Mouse (Mus musculus): ENCODE measurements at regions not wholly inside any gene's neighbourhood (a gene's known extent, or its start where the extent isn't known, plus 50 kb on each side); places are given as distances from the start of the nearest gene placed in this dataset.

GRCm38 (mm10) chr12:85527011-85527410, 53.3 kb downstream of the Fos start:
- TF ChIP-seq POLR2A (IDR thresholded peaks at IDR 0.05; ENCODE audit: borderline replicate concordance, extremely low read depth, insufficient read depth, insufficient read length, poor library complexity, severe bottlenecking) (no peak), CTCF (IDR thresholded peaks at IDR 0.05; ENCODE audit: borderline replicate concordance, extremely low read depth, insufficient read depth, insufficient read length) (no peak)
- no peak for DNase-seq (ENCODE audit: low read depth)

GRCm38 (mm10) chr12:85531638-85532037, 57.9 kb downstream of the Fos start:
- DNase-seq (ENCODE audit: low read depth), result no peak
- no peak for TF ChIP-seq POLR2A (IDR thresholded peaks at IDR 0.05; ENCODE audit: borderline replicate concordance, extremely low read depth, insufficient read depth, insufficient read length, poor library complexity, severe bottlenecking)
- 0 out of 2 replicates have a peak, but pooled peaks have one; percentile 5 for TF ChIP-seq CTCF (IDR thresholded peaks at IDR 0.05; ENCODE audit: borderline replicate concordance, extremely low read depth, insufficient read depth, insufficient read length)

GRCm38 (mm10) chr12:85532221-85532612, 58.5 kb downstream of the Fos start:
- no peak for DNase-seq (ENCODE audit: low read depth)

GRCm38 (mm10) chr12:85532613-85533460, 59.1 kb downstream of the Fos start:
- TF ChIP-seq POLR2A (IDR thresholded peaks at IDR 0.05; ENCODE audit: borderline replicate concordance, extremely low read depth, insufficient read depth, insufficient read length, poor library complexity, severe bottlenecking) (no peak), CTCF (IDR thresholded peaks at IDR 0.05; ENCODE audit: borderline replicate concordance, extremely low read depth, insufficient read depth, insufficient read length) (no peak)

More at GRCm38 (mm10) chr12:85532221-85532612, 58.5 kb downstream of the Fos start:
- TF ChIP-seq CTCF (IDR thresholded peaks at IDR 0.05; ENCODE audit: borderline replicate concordance, extremely low read depth, insufficient read depth, insufficient read length) (no peak), POLR2A (IDR thresholded peaks at IDR 0.05; ENCODE audit: borderline replicate concordance, extremely low read depth, insufficient read depth, insufficient read length, poor library complexity, severe bottlenecking) (no peak)

GRCm38 (mm10) chr12:85533603-85534002, 59.9 kb downstream of the Fos start:
- TF ChIP-seq POLR2A (IDR thresholded peaks at IDR 0.05; ENCODE audit: borderline replicate concordance, extremely low read depth, insufficient read depth, insufficient read length, poor library complexity, severe bottlenecking) (no peak), CTCF (IDR thresholded peaks at IDR 0.05; ENCODE audit: borderline replicate concordance, extremely low read depth, insufficient read depth, insufficient read length) (no peak)
- DNase-seq (ENCODE audit: low read depth), result no peak

More at GRCm38 (mm10) chr12:85532613-85533460, 59.1 kb downstream of the Fos start:
- DNase-seq (ENCODE audit: low read depth), result peak; percentile 51

GRCm38 (mm10) chr12:85539423-85539822, 59.4 kb upstream of the Jdp2 start:
- TF ChIP-seq CTCF (IDR thresholded peaks at IDR 0.05; ENCODE audit: borderline replicate concordance, extremely low read depth, insufficient read depth, insufficient read length), result peak; percentile 3; the same call in 1 of the 2 replicates
- TF ChIP-seq POLR2A (IDR thresholded peaks at IDR 0.05; ENCODE audit: borderline replicate concordance, extremely low read depth, insufficient read depth, insufficient read length, poor library complexity, severe bottlenecking), result no peak
- no peak for DNase-seq (ENCODE audit: low read depth)

- peak; percentile 79 for DNase-seq (ENCODE audit: low read depth)
Measured at GRCm38 (mm10) chr12:85541153-85541552, 57.7 kb upstream of the Jdp2 start.

GRCm38 (mm10) chr12:85542881-85543280, 55.9 kb upstream of the Jdp2 start:
- TF ChIP-seq CTCF (IDR thresholded peaks at IDR 0.05; ENCODE audit: borderline replicate concordance, extremely low read depth, insufficient read depth, insufficient read length) (no peak), POLR2A (IDR thresholded peaks at IDR 0.05; ENCODE audit: borderline replicate concordance, extremely low read depth, insufficient read depth, insufficient read length, poor library complexity, severe bottlenecking) (no peak)
- DNase-seq (ENCODE audit: low read depth), result no peak

More at GRCm38 (mm10) chr12:85541153-85541552, 57.7 kb upstream of the Jdp2 start:
- TF ChIP-seq CTCF (IDR thresholded peaks at IDR 0.05; ENCODE audit: borderline replicate concordance, extremely low read depth, insufficient read depth, insufficient read length), result no peak
- TF ChIP-seq POLR2A (IDR thresholded peaks at IDR 0.05; ENCODE audit: borderline replicate concordance, extremely low read depth, insufficient read depth, insufficient read length, poor library complexity, severe bottlenecking), result no peak

GRCm38 (mm10) chr12:85543520-85543919, 55.3 kb upstream of the Jdp2 start:
- TF ChIP-seq POLR2A (IDR thresholded peaks at IDR 0.05; ENCODE audit: borderline replicate concordance, extremely low read depth, insufficient read depth, insufficient read length, poor library complexity, severe bottlenecking) (no peak), CTCF (IDR thresholded peaks at IDR 0.05; ENCODE audit: borderline replicate concordance, extremely low read depth, insufficient read depth, insufficient read length) (no peak)
- DNase-seq (ENCODE audit: low read depth), result no peak

- TF ChIP-seq POLR2A (IDR thresholded peaks at IDR 0.05; ENCODE audit: borderline replicate concordance, extremely low read depth, insufficient read depth, insufficient read length, poor library complexity, severe bottlenecking) (no peak), CTCF (IDR thresholded peaks at IDR 0.05; ENCODE audit: borderline replicate concordance, extremely low read depth, insufficient read depth, insufficient read length) (no peak)
- peak; percentile 55 for DNase-seq (ENCODE audit: low read depth)
Measured at GRCm38 (mm10) chr12:85544801-85545200, 54.0 kb upstream of the Jdp2 start.

- no peak for DNase-seq (ENCODE audit: low read depth)
- no peak for TF ChIP-seq CTCF (IDR thresholded peaks at IDR 0.05; ENCODE audit: borderline replicate concordance, extremely low read depth, insufficient read depth, insufficient read length)
- no peak for TF ChIP-seq POLR2A (IDR thresholded peaks at IDR 0.05; ENCODE audit: borderline replicate concordance, extremely low read depth, insufficient read depth, insufficient read length, poor library complexity, severe bottlenecking)
Measured at GRCm38 (mm10) chr12:85545718-85546117, 53.1 kb upstream of the Jdp2 start.

GRCm38 (mm10) chr12:85548076-85548475, 50.8 kb upstream of the Jdp2 start:
- no peak for DNase-seq (ENCODE audit: low read depth)
- no peak for TF ChIP-seq CTCF (IDR thresholded peaks at IDR 0.05; ENCODE audit: borderline replicate concordance, extremely low read depth, insufficient read depth, insufficient read length)
- TF ChIP-seq POLR2A (IDR thresholded peaks at IDR 0.05; ENCODE audit: borderline replicate concordance, extremely low read depth, insufficient read depth, insufficient read length, poor library complexity, severe bottlenecking), result no peak

Data from brain, embryonic 14.5 days (tissue).